Mouse (Mus musculus) heart, postnatal 0 days (tissue): ENCODE measurements around the gene Limch1.

Experiments
- CTCF ChIP-seq: IDR thresholded peaks from 2 replicates; pipeline ENCODE4 v1.5.1; 2016; ENCODE audit warnings: antibody characterized with exemption, control low read depth, low read depth
- EP300 ChIP-seq: IDR thresholded peaks from 2 replicates; pipeline ENCODE4 v1.6.1; 2016; ENCODE audit warnings: antibody characterized with exemption, low read depth

- TF ChIP-seq CTCF (no peak), EP300 (no peak)
Measured at GRCm38 (mm10) chr5:67060519-67060918, 314.9 kb downstream of the Limch1 start.
